Mouse (Mus musculus) cerebellum, adult 11 months (tissue): Measurements from ENCODE around the gene Olfr43.

ENCODE experiments used
- DNase-seq: peaks from one replicate; pipeline ENCODE4 v3.0.0; 2022

Olfr43 gene

DNA sequence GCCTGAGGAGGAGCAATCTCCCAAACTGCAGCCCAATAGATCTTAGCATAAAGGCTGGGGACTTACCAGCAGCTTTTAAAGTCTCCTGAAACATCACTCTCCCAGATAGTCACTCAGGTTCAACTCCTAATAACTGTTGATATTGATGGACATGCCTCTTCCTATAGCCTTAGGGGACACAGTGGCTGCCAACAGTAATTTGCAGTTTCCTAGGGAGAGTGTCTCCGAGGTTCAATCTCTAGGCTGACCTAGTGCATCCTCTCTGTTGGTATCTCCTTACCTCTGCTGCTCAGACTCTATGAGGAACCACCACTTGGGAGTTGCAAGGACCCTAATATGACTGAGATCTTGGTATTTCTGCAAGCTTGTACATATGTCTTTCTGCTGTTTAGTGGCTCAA is at the start of gene Olfr43:
Gene Olfr43 (minus strand): TSS at position 101 of the 400 bp plus-strand sequence.
- DNase-seq = no peak

DNA sequence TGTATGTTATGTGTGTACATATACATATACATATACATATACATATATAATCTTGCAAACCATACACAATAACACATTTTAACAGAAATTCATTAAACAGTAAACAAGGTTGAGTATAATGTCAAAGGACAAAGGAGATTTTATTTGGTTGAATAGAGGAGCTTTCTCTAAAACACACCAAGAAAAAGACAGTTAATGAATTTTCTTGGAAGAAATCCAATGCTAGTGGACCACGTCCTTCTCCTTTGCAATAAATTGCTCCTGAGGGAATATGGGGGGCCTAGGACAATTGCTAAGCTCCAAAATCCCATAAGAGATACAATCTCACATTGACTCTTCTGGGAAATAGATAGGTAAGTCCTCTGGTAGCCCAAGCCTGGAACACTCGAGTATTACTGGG is 48.3 kb upstream of the Olfr43 start, which contains the start of gene Olfr406:
Gene Olfr406 (plus strand): TSS at position 301 of the 400 bp plus-strand sequence.
- DNase-seq = no peak

DNA sequence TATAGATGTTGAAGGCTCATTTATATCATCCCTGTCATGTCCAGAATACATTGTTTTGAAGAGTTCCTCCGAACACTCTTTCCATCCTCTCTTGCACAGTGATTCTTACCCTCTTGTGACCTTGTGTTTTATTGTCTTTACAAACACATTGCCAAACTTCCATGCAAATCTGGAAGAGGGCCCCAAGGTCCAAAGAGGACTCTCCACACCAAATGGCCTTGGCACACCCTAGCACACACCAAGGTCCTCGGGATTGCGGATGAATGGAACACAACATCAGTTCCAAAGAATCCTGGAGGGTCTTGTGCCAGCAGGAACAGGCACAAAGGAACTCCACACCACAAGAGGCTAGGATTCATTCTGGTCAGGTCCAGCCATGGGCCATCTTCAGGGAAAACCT is 30.0 kb upstream of the Olfr43 start:
- no peak for DNase-seq

DNA sequence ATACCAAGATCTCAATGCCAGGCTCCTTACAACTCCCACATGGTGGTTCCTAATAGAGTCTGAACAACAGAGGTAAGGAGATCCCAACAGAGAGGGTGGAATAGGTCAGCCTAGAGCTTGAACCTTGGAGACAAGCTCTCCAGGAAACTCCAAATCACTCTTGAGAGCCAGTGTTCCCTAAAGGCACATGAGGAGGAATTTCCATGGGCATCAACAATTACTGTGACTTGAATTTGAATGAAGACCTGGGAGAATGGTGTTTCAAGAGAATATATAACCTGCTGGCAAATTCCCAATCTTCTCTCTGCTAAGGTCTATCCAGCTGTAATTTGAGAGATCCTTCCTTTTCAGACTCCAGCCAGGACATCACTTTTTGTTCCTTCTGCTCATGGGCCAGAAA is 25.2 kb downstream of the Olfr43 start, which contains the start of gene Olfr403:
Gene Olfr403 (plus strand): TSS at position 301 of the 400 bp plus-strand sequence.
- DNase-seq = no peak

DNA sequence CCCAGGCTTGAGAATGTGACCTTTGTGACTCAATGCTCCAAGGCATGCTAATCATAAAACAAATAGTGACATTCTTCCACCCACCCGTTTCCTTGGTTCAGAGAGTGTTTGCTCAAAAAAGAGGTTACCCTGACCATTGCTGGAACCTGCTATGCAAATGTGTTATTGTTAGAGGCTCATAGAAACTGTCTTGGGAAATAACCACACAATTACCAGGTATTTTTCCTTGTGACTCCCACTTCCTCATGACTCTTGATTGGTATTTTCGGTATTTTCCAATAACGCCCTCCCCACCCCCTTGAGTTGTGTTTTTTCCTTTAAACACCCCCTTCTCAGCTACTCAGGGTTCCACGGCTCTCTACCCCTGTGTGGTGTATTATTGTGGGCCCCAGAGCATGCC is 27.4 kb downstream of the Olfr43 start:
- no peak for DNase-seq

DNA sequence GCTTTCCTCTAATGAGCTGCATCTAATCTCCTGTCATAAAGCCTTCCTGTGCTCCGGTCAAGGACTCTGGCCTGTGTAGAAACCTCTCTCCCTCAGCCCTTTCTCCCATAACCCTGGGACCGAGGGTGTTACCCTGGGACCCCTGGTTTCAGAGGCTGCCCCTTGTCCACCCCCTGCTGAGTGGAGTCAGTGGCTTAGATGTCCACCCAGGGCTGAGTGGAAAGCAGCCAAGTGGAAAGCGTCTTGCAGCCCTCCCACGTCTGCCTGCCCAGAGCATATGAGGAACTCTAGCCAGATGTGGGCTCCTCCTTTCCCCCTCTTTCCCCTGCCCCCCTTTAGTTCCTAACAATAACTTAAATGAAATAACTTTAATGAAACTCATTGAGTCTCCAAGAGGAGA is 28.0 kb downstream of the Olfr43 start:
- DNase-seq = no peak

DNA sequence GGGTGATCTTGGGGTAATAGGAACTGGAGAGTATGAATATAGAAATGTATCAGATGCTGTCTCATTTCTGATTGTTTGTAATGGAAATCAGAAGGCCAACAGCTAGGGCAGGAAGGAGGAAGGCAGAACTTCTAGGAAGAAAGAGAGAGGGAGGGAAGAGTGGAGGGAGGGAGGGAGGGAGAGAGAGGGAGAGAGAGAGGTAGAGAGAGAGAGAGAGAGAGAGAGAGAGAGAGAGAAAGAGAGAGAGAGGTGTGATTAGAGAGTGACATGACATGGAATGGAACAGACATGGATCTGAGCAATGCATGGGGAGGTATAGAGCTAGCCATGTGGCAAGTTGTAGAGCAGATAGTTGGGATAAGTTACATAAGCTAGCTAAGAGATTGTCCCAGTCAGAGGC is 42.4 kb downstream of the Olfr43 start:
- DNase-seq = no peak
